Mouse (Mus musculus) liver, embryonic 14.5 days (tissue): ENCODE results near the gene Rasal1. TPM values are rescaled to one million over a fixed set of nuclear protein-coding genes. Genes with fewer than 3 reads are reported as not detected.

Experiments
- ATAC-seq: fragments of 200-750 bp; cut with Nextera tagmentation; 2 replicates; pipeline ENCODE4 v1.8.0; 2017; ENCODE audit warnings: moderate number of reproducible peaks, mild to moderate bottlenecking, moderate library complexity; ENCODE audit not compliant: insufficient read depth
- DNase-seq, 3 experiments: peaks; one replicate each; pipeline ENCODE4 v3.0.0-alpha.2; 2012 to 2013; ENCODE audit warnings: low read depth in 3 of 3, low spot score in 3 of 3
- H3K27ac ChIP-seq: fragments of 300-500 bp; sonication (generic); 2 replicates; pipeline ENCODE4 v1.5.1; 2014; ENCODE audit warnings: moderate library complexity, mild to moderate bottlenecking, control low read depth, inconsistent platforms
- H3K27me3 ChIP-seq: fragments of 300-500 bp; sonication (generic); 2 replicates; pipeline ENCODE4 v1.6.1; 2014; ENCODE audit warnings: mild to moderate bottlenecking, low read length, moderate library complexity; ENCODE audit not compliant: control insufficient read depth, insufficient read depth
- H3K36me3 ChIP-seq: fragments of 300-500 bp; sonication (generic); replicated peaks from 2 replicates; pipeline ENCODE4 v1.6.1; 2014; ENCODE audit warnings: low read depth; ENCODE audit not compliant: control insufficient read depth, insufficient read depth
- H3K4me1 ChIP-seq, 2 experiments: fragments of 200-500 bp in 1 of 2; fragments of 300-500 bp in 1 of 2; sonication (generic) in 1 of 2; replicated peaks; 2 replicates each; pipeline ENCODE4 v1.6.1; 2012 to 2014; ENCODE audit warnings: antibody characterized with exemption in 1 of 2, inconsistent platforms in 1 of 2, low read length in 1 of 2; ENCODE audit not compliant: control insufficient read depth in 2 of 2, insufficient read depth in 2 of 2
- H3K4me2 ChIP-seq: fragments of 300-500 bp; sonication (generic); 2 replicates; pipeline ENCODE4 v1.6.1; 2014; ENCODE audit warnings: low read depth, mild to moderate bottlenecking, control low read depth, moderate library complexity
- H3K4me3 ChIP-seq, 2 experiments: fragments of 200-500 bp in 1 of 2; fragments of 300-500 bp in 1 of 2; sonication (generic) in 1 of 2; 2 replicates each; pipeline ENCODE4 v1.5.1; 2012 to 2014; ENCODE audit warnings: low read depth in 2 of 2, low read length in 2 of 2, mild to moderate bottlenecking in 2 of 2, control low read depth in 1 of 2, inconsistent platforms in 1 of 2, moderate library complexity in 1 of 2; ENCODE audit not compliant: insufficient read depth in 1 of 2
- H3K9ac ChIP-seq: fragments of 300-500 bp; sonication (generic); replicated peaks from 2 replicates; pipeline ENCODE4 v1.6.1; 2014; ENCODE audit warnings: mild to moderate bottlenecking, control low read depth, moderate library complexity
- H3K9me3 ChIP-seq: fragments of 300-500 bp; sonication (generic); 2 replicates; pipeline ENCODE4 v1.6.1; 2016; ENCODE audit warnings: low read length, mixed read lengths; ENCODE audit not compliant: control insufficient read depth
- CTCF ChIP-seq: IDR thresholded peaks from 2 replicates; pipeline ENCODE4 v1.5.1; 2016; ENCODE audit warnings: antibody characterized with exemption, low read depth, control low read depth
- EP300 ChIP-seq: IDR thresholded peaks from 2 replicates; pipeline ENCODE4 v1.6.1; 2016; ENCODE audit warnings: antibody characterized with exemption, low read depth
- WGBS: fragments of 180-500 bp; shearing (Covaris S2); extraction: QIAGEN DNeasy Blood & Tissue Kit; methylation state at CpG from one replicate; pipeline ENCODE4 v1.1.7; 2014; ENCODE audit not compliant: insufficient replicate concordance; 5-methylcytosine and 5-hydroxymethylcytosine counted together
- polyA plus RNA-seq, 2 experiments: library from polyadenylated mRNA; depleted of rRNA in 1 of 2; stranded (reverse) in 1 of 2; unstranded in 1 of 2; fragments of >200 nt; fragmentation: Nextera tagmentation in 1 of 2; extraction: Ambion mirVana in 1 of 2; gene quantifications; 2 replicates each; pipeline versions ENCODE4 v1.2.1 to v1.2.3; 2012 to 2014

The Rasal1 gene
- polyA plus RNA-seq, 2 experiments, result 0.17 to 0.18 TPM

DNA sequence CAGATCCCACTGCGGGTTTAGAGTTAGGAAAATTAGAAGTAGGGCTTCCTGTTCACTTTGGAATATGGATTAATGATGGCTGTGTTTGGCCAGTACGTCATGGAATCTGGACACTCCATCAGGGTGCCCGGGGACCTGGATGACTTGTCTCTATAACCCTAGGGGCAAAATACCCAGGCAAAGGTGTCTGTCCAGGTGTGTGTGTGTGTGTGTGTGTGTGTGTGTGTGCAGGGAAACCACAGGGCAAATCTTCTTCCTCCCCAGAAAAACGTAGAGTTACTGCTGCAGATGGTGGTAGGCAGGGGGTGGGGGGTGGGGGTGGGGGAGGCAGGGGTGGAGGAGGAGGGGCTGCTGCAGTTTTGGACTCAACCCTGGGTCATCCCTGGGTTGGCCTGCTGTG lies 1.3 kb upstream of the Rasal1 start:
- H3K27ac ChIP-seq, result no peak overlapping the region
- no peak overlapping the region for H3K9ac ChIP-seq
- DNase-seq (no peak), ATAC-seq (no peak)
- TF ChIP-seq CTCF (no peak), EP300 (no peak)
- no peak overlapping the region for H3K4me2 ChIP-seq
- H3K27me3 ChIP-seq, result peaks cover 29% of the 10 kb centered on the region
- WGBS, result 54% methylated on average over 4 of the region's 4 CpGs
- H3K4me3 ChIP-seq, result no peak overlapping the region
- peaks cover 2 to 6% of the 10 kb centered on the region in 2 experiments; a peak in 2 of 4 replicates for H3K4me1 ChIP-seq
- H3K36me3 ChIP-seq, result no peaks in the 10 kb centered on the region
- H3K9me3 ChIP-seq, result no peaks in the 10 kb centered on the region

DNA sequence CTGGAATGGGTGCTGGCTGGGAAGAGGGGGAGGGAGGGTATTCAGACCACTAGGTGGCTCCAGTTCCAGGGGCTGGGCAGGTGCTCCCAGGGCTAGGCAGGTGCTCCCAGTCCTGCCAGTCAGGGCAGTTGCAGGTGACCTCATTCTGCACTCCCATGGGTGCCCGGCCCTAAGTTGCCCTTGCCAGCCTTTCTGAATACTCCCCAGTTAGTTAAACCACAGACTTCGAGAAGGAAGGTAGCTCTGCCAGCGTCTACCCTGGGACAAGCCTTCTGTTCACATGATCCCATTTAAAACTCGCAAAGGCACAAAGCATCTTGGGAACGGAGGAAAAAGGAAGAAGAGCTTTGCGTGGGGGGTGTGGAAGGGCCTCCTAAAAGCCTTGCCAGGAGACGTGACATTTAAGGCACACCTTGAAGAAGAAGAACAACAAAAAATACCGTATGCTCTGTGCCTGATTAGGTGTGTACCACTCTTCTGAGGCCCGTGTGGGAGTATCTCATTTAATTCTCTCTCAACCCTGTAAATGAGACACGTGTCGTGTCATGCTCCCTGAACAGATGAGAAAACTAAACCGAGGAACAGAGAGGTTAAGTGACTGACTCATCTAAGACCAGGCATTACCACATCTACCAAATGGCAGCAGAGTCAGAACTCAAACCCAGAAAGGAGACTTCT lies 659 bp upstream of the Rasal1 start:
- Histone ChIP-seq H3K9me3 (no peaks in the 10 kb centered on the region), H3K4me3 (no peak overlapping the region), H3K4me2 (peak overlapping the region; percentile 55), H3K27ac (no peak overlapping the region), H3K9ac (no peak overlapping the region), H3K27me3 (peaks cover 29% of the 10 kb centered on the region), H3K4me1 (peaks cover 2 to 6% of the 10 kb centered on the region in 2 experiments; a peak in 2 of 4 replicates), H3K36me3 (no peaks in the 10 kb centered on the region)
- ATAC-seq, result no peak
- 16% methylated on average over 12 of the region's 12 CpGs for WGBS
- TF ChIP-seq CTCF, result 0 out of 2 replicates have a peak, but pooled peaks have one; percentile 15
- TF ChIP-seq EP300, result no peak
- DNase-seq, result no peak

- no peaks in the 10 kb centered on the region for H3K36me3 ChIP-seq
- peak overlapping the region in 1 of 2 experiments; percentile 19; a peak in 2 of 4 replicates for H3K4me3 ChIP-seq
- ATAC-seq, result peak; percentile 19
- H3K27me3 ChIP-seq, result peaks cover 26% of the 10 kb centered on the region
- no peaks in the 10 kb centered on the region for H3K9me3 ChIP-seq
- peak overlapping the region; percentile 55 for H3K4me2 ChIP-seq
- TF ChIP-seq CTCF (no peak), EP300 (no peak)
- WGBS, result 6% methylated on average over 20 of the region's 21 CpGs
- no peak overlapping the region for H3K27ac ChIP-seq
- peaks cover 2 to 6% of the 10 kb centered on the region in 2 experiments; a peak in 2 of 4 replicates for H3K4me1 ChIP-seq
- H3K9ac ChIP-seq, result no peak overlapping the region
- DNase-seq, result no peak
Observed at GRCm38 (mm10) chr5:120649374-120649933, 842 bp downstream of the Rasal1 start.

GRCm38 (mm10) chr5:120649938-120650337 lies 1.3 kb downstream of the Rasal1 start:
- Histone ChIP-seq H3K27me3 (peaks cover 26% of the 10 kb centered on the region), H3K9me3 (no peaks in the 10 kb centered on the region), H3K27ac (no peak overlapping the region), H3K4me1 (peaks cover 2 to 6% of the 10 kb centered on the region in 2 experiments; a peak in 2 of 4 replicates), H3K4me3 (no peak overlapping the region), H3K4me2 (no peak overlapping the region), H3K9ac (no peak overlapping the region), H3K36me3 (no peaks in the 10 kb centered on the region)
- ATAC-seq, result no peak
- TF ChIP-seq EP300 (no peak), CTCF (no peak)
- WGBS, result 17% methylated on average over 13 of the region's 13 CpGs
- DNase-seq, result no peak

DNA sequence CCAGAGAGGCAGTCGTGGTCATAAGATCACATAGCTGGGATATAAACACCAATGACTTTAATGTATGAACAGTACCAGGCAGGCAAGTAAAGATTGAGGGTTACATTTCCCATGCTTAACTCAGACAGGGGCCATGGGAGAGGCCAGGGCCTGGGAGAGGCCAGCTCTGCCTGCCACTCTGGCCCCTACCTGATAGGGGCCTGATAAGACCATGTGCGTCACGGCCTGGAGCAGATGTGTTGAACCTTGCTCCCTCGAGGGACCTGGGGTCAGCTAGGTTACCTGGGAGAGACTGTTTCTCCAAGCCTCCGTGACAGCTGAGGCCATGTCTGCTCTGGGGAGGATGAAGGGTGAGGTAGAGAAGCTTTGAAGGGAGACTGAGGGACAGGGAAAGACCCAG lies 2.6 kb downstream of the Rasal1 start:
- Histone ChIP-seq H3K27ac (no peak overlapping the region), H3K9me3 (no peaks in the 10 kb centered on the region), H3K9ac (no peak overlapping the region), H3K4me1 (peaks cover 2 to 6% of the 10 kb centered on the region in 2 experiments; a peak in 2 of 4 replicates), H3K4me2 (no peak overlapping the region), H3K36me3 (no peaks in the 10 kb centered on the region), H3K4me3 (no peak overlapping the region), H3K27me3 (peaks cover 24% of the 10 kb centered on the region)
- DNase-seq (no peak), ATAC-seq (no peak)
- 31% methylated on average over 5 of the region's 5 CpGs for WGBS
- TF ChIP-seq CTCF (no peak), EP300 (no peak)
